Mouse (Mus musculus) CH12.LX (cell line): ENCODE data around the gene Rab21. TPM values are rescaled to one million over a fixed set of nuclear protein-coding genes. Genes with fewer than 3 reads are reported as not detected.

Source experiments
- DNase-seq: peaks from one replicate; pipeline ENCODE4 v3.0.0-alpha.2; 2013; ENCODE audit errors: extremely low read depth
- H3K27ac ChIP-seq: 2 replicates; pipeline ENCODE4 v1.5.1; 2012; ENCODE audit warnings: low read depth, mild to moderate bottlenecking, control low read depth, moderate library complexity; ENCODE audit not compliant: insufficient read depth
- H3K27me3 ChIP-seq: replicated peaks from 2 replicates; pipeline ENCODE3; 2012; ENCODE audit warnings: inconsistent platforms
- H3K36me3 ChIP-seq, 2 experiments: replicated peaks in 1 of 2; 2 replicates each; pipeline versions ENCODE3 to v1.6.1; 2012; ENCODE audit warnings: inconsistent platforms in 1 of 2, low read length in 1 of 2, mild to moderate bottlenecking in 1 of 2, mixed read lengths in 1 of 2, moderate library complexity in 1 of 2; ENCODE audit not compliant: control insufficient read depth in 1 of 2, insufficient read depth in 1 of 2
- H3K4me1 ChIP-seq, 2 experiments: 2 replicates each; pipeline ENCODE4 v1.6.1; 2012; ENCODE audit warnings: inconsistent platforms in 1 of 2, moderate library complexity in 1 of 2; ENCODE audit not compliant: insufficient read depth in 2 of 2, control insufficient read depth in 1 of 2
- H3K4me2 ChIP-seq: 2 replicates; pipeline ENCODE4 v1.6.1; 2012; ENCODE audit warnings: low read depth, mild to moderate bottlenecking, control low read depth; ENCODE audit not compliant: poor library complexity, insufficient read depth, severe bottlenecking
- H3K4me3 ChIP-seq, 3 experiments: fragments of 150-350 bp in 1 of 3; sonication (generic) in 1 of 3; replicated peaks in 1 of 3; 2 replicates each; pipeline versions ENCODE3 to v1.5.1; 2011 to 2012; ENCODE audit warnings: low read depth in 2 of 3, low read length in 2 of 3, mild to moderate bottlenecking in 2 of 3, moderate library complexity in 2 of 3, control low read depth in 1 of 3, improper control_type of control experiment in 1 of 3, inconsistent platforms in 1 of 3, mixed read lengths in 1 of 3; ENCODE audit not compliant: poor library complexity in 1 of 3
- H3K79me2 ChIP-seq: replicated peaks from 2 replicates; pipeline ENCODE4 v1.6.1; 2012; ENCODE audit warnings: mild to moderate bottlenecking, moderate library complexity; ENCODE audit not compliant: control insufficient read depth, poor library complexity, insufficient read depth, severe bottlenecking; ENCODE audit errors: extremely low read depth
- H3K9ac ChIP-seq: 2 replicates; pipeline ENCODE4 v1.6.1; 2012; ENCODE audit warnings: low read depth, mild to moderate bottlenecking, control low read depth, moderate library complexity; ENCODE audit not compliant: insufficient read depth
- H3K9me3 ChIP-seq: replicated peaks from 2 replicates; pipeline ENCODE3; 2012; ENCODE audit warnings: low read length, inconsistent platforms, mixed read lengths
- BHLHE40 ChIP-seq: IDR thresholded peaks from 2 replicates; pipeline ENCODE4 v1.6.1; 2011; ENCODE audit warnings: mild to moderate bottlenecking, low read depth, low read length, improper control_type of control experiment
- CHD1 ChIP-seq: IDR thresholded peaks from 2 replicates; pipeline ENCODE4 v1.6.1; 2012; ENCODE audit warnings: low read depth, low read length, improper control_type of control experiment, inconsistent platforms
- CTCF ChIP-seq, 2 experiments: IDR thresholded peaks in 1 of 2; conservative IDR thresholded peaks in 1 of 2; 2 replicates each; pipeline ENCODE4 v1.5.1; 2011 to 2012; ENCODE audit warnings: low read depth in 2 of 2, low read length in 2 of 2, improper control_type of control experiment in 1 of 2, inconsistent platforms in 1 of 2, mild to moderate bottlenecking in 1 of 2, moderate library complexity in 1 of 2
- ELF1 ChIP-seq: IDR thresholded peaks from 2 replicates; pipeline ENCODE4 v1.6.1; 2014; ENCODE audit warnings: low read depth, mild to moderate bottlenecking, inconsistent platforms, low read length, improper control_type of control experiment
- EP300 ChIP-seq: IDR thresholded peaks from 2 replicates; pipeline ENCODE4 v1.6.1; 2011; ENCODE audit warnings: low read length, improper control_type of control experiment
- HCFC1 ChIP-seq: IDR thresholded peaks from 2 replicates; pipeline ENCODE4 v1.6.1; 2012; ENCODE audit warnings: low read depth, mild to moderate bottlenecking, inconsistent platforms, low read length, improper control_type of control experiment
- IRF4 ChIP-seq: IDR thresholded peaks from 2 replicates; pipeline ENCODE4 v1.6.1; 2014; ENCODE audit warnings: low read depth, mild to moderate bottlenecking, inconsistent platforms, low read length, improper control_type of control experiment
- JUND ChIP-seq: conservative IDR thresholded peaks from 2 replicates; pipeline ENCODE4 v1.6.1; 2011; ENCODE audit warnings: low read depth, low read length, improper control_type of control experiment
- MEF2A ChIP-seq: IDR thresholded peaks from 2 replicates; pipeline ENCODE4 v1.6.1; 2014; ENCODE audit warnings: low read depth, mild to moderate bottlenecking, inconsistent platforms, low read length, improper control_type of control experiment, borderline replicate concordance
- MYC ChIP-seq: IDR thresholded peaks from 2 replicates; pipeline ENCODE4 v1.6.1; 2011; ENCODE audit warnings: low read depth, mild to moderate bottlenecking, improper control_type of control experiment, low read length
- POLR2A ChIP-seq: IDR thresholded peaks from 2 replicates; pipeline ENCODE4 v1.6.1; 2011; ENCODE audit warnings: low read depth, mild to moderate bottlenecking, improper control_type of control experiment, low read length
- RAD21 ChIP-seq: IDR thresholded peaks from 2 replicates; pipeline ENCODE4 v1.6.1; 2011; ENCODE audit warnings: low read depth, mild to moderate bottlenecking, low read length, improper control_type of control experiment, moderate library complexity
- SMC3 ChIP-seq: IDR thresholded peaks from 2 replicates; pipeline ENCODE4 v1.6.1; 2011; ENCODE audit warnings: low read depth, low read length, improper control_type of control experiment
- UBTF ChIP-seq: IDR thresholded peaks from 2 replicates; pipeline ENCODE4 v1.6.1; 2012; ENCODE audit warnings: low read depth, mild to moderate bottlenecking, inconsistent platforms, low read length, improper control_type of control experiment, moderate library complexity
- USF1 ChIP-seq: IDR thresholded peaks from 2 replicates; pipeline ENCODE4 v1.6.1; 2014; ENCODE audit warnings: low read depth, mild to moderate bottlenecking, inconsistent platforms, low read length, improper control_type of control experiment
- dilution Hi-C: fragments of 300-500 bp; cut with MboI; formaldehyde crosslinking; loops from 2 replicates; pipeline ENCODE4 v1.14.3; 2020; ENCODE audit warnings: low sequenced_read_pairs; ENCODE audit not compliant: extremely low pct_unique_long_range_greater_than_20kb, extremely low pct_ligation_motif_present
- in situ Hi-C: fragments of 300-500 bp; cut with MboI; formaldehyde crosslinking; loops from 3 replicates; pipeline ENCODE4 v1.14.3; 2019; ENCODE audit warnings: low sequenced_read_pairs, low pct_ligation_motif_present, low pct_unique_long_range_greater_than_20kb, mixed read lengths
- polyA plus RNA-seq: library from polyadenylated mRNA; unstranded; fragments of >175 nt; gene quantifications from 2 replicates; pipeline ENCODE4 v1.2.1, GENCODE M21; 2012; ENCODE audit warnings: low read depth; ENCODE audit not compliant: insufficient read length
- total RNA-seq, 2 experiments: library from RNA; depleted of rRNA; stranded (reverse); fragments of 300-350 nt in 1 of 2; fragments of >200 nt in 1 of 2; gene quantifications; 2 replicates each; pipeline ENCODE4 v1.2.3; 2012 to 2014

Rab21 gene
- total and polyA plus RNA-seq, 3 experiments = 55.6 to 58.4 (median 57.4) TPM

- dilution Hi-C loops = no loop called here
Measured at GRCm38 (mm10) chr10:115245488-115245887, 69.9 kb downstream of the Rab21 start.

DNA sequence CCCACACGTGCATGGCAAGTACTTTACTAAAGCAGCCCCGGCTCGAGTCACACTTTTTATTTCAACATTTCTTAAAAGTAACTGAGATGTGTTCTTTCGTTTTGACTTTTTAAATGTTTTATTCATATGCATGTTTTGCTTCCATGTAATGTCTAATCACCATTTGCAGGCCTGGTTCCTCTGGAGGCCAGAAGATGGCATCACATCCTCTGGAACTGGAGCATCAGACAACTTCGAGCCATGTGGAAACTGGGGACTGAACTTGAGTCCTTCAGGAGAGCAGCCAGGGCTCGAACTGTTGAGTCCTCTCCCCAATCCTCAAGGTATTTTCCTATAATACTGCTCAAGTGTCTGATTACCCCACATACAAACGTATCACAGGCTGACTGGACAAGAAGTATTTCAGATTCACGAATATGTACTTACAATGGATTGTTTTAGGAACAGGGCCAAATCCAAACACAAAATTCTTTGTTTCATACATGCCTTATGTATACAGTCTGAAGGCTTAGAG, 74.3 kb downstream of the Rab21 start:
- Histone ChIP-seq H3K9ac (no peak overlapping the region), H3K79me2 (peaks cover 46% of the 10 kb centered on the region), H3K36me3 (peaks cover 29 to 44% of the 10 kb centered on the region in 2 experiments), H3K9me3 (no peaks in the 10 kb centered on the region), H3K4me1 (peaks cover 11 to 72% of the 10 kb centered on the region in 2 experiments; a peak in 3 of 4 replicates), H3K4me2 (no peak overlapping the region), H3K27ac (no peak overlapping the region), H3K27me3 (no peaks in the 10 kb centered on the region), H3K4me3 (no peak overlapping the region)
- DNase-seq = no peak
- dilution Hi-C loops (no loop called here), in situ Hi-C loops (no loop called here)
- TF ChIP-seq SMC3 = peak; percentile 15; the same call in 1 of the 2 replicates
- TF ChIP-seq CTCF (conservative IDR thresholded peaks at IDR 0.05 in 1 of 2, IDR thresholded peaks at IDR 0.05 in 1 of 2; ENCODE audit: low read depth in 2 of 2, low read length in 2 of 2) = peak in 1 of 2 experiments; percentile 52; a peak in 2 of 4 replicates
- peak; percentile 51 for TF ChIP-seq RAD21
- TF ChIP-seq MEF2A = no peak

More at GRCm38 (mm10) chr10:115245488-115245887, 69.9 kb downstream of the Rab21 start:
- H3K4me3 ChIP-seq = no peak overlapping the region
- in situ Hi-C loops = no loop called here
- TF ChIP-seq UBTF (no peak), SMC3 (no peak), USF1 (no peak), IRF4 (peak; percentile 48; the same call in 1 of the 2 replicates), POLR2A (no peak), BHLHE40 (no peak), CTCF (conservative IDR thresholded peaks at IDR 0.05 in 1 of 2, IDR thresholded peaks at IDR 0.05 in 1 of 2; ENCODE audit: low read depth in 2 of 2, low read length in 2 of 2) (no peak), EP300 (0 out of 2 replicates have a peak, but pooled peaks have one; percentile 30)
- TF ChIP-seq, all 38 proteins: peak for 2
- DNase-seq = no peak
- no peaks in the 10 kb centered on the region for H3K27me3 ChIP-seq
- peaks cover 6 to 17% of the 10 kb centered on the region in 2 experiments for H3K36me3 ChIP-seq
- peaks cover 85% of the 10 kb centered on the region for H3K79me2 ChIP-seq
- no peaks in the 10 kb centered on the region for H3K9me3 ChIP-seq
- H3K4me1 ChIP-seq = peaks cover 12 to 88% of the 10 kb centered on the region in 2 experiments; a peak in 3 of 4 replicates
- H3K27ac ChIP-seq = no peak overlapping the region
- no peak overlapping the region for H3K9ac ChIP-seq
- H3K4me2 ChIP-seq = no peak overlapping the region

GRCm38 (mm10) chr10:115237931-115238330, 77.5 kb downstream of the Rab21 start:
- in situ Hi-C loops = no loop called here
- no peak for TF ChIP-seq MYC
- no peak for TF ChIP-seq HCFC1
- no peak for TF ChIP-seq JUND
- TF ChIP-seq SMC3 = no peak
- no peak for TF ChIP-seq BHLHE40
- no peak for TF ChIP-seq ELF1
- TF ChIP-seq UBTF = no peak
- TF ChIP-seq CHD1 = no peak
- Histone ChIP-seq H3K27me3 (no peaks in the 10 kb centered on the region), H3K4me1 (peaks cover 13 to 71% of the 10 kb centered on the region in 2 experiments), H3K27ac (no peak overlapping the region), H3K4me3 (no peak overlapping the region), H3K36me3 (peaks cover 37 to 64% of the 10 kb centered on the region in 2 experiments), H3K9ac (no peak overlapping the region), H3K79me2 (peaks cover 19% of the 10 kb centered on the region), H3K4me2 (no peak overlapping the region), H3K9me3 (no peaks in the 10 kb centered on the region)
- DNase-seq = no peak
- dilution Hi-C loops = no loop called here
